Comparison of ENCODE assay signal across 10 mouse cellular contexts in genomic region chr6:6168566-6169134, GRCm38 (mm10). TPM values are rescaled to one million over a fixed set of nuclear protein-coding genes. Genes with fewer than 3 reads are reported as not detected.
DNase-seq lines count a peak whose midpoint lies in the region; ATAC-seq lines count a peak whose summit lies in the region.
"Had no signal": no experiment of that assay in that cellular context is flagged by ENCODE, and none has a peak within 500 bp of the region (broad histone marks: within the 10 kb centered on the region; RNA-seq: fewer than 3 reads in every experiment).

No protein-coding gene starts in this region.

- H3K9ac ChIP-seq in lung, embryonic 16.5 days (ENCODE audit: low read length) = no peak overlapping the region
- no peak overlapping the region for H3K9ac ChIP-seq in hindbrain, embryonic 15.5 days
- H3K9ac ChIP-seq in midbrain, embryonic 14.5 days (replicated peaks; ENCODE audit: low read length) = no peak overlapping the region

- peak; percentile 78 for ATAC-seq in lung, embryonic 16.5 days (ENCODE audit: low read depth)
- peak; percentile 21; the same call in 1 of the 2 replicates for ATAC-seq in hindbrain, embryonic 15.5 days (ENCODE audit: low FRiP score, low read depth)
- ATAC-seq in midbrain, embryonic 14.5 days (ENCODE audit: low FRiP score, low TSS enrichment) = no peak
- no peak for ATAC-seq in monocyte, adult 5-6 weeks (replicated peaks; ENCODE audit: insufficient number of reproducible peaks, low FRiP score, low TSS enrichment, poor library complexity, severe bottlenecking)

- WGBS in lung, embryonic 16.5 days = 67% methylated on average over 11 of the region's 11 CpGs
- 48% methylated on average over 11 of the region's 11 CpGs for WGBS in hindbrain, embryonic 15.5 days
- 55% methylated on average over 11 of the region's 11 CpGs for whole genome bisulfite sequencing in midbrain, embryonic 14.5 days

- DNase-seq in cerebellum, postnatal 10 days = peak; percentile 27 to 40
- no peak for DNase-seq in cerebellum, postnatal 4 days (ENCODE audit: low spot score in 2 of 2)
- DNase-seq in lung, adult 18-20 months = no peak
- DNase-seq in midbrain, embryonic 14.5 days = peak; percentile 63
- DNase-seq in left cerebral cortex, postnatal 10 days (ENCODE audit: extremely low spot score in 1 of 2, low spot score in 2 of 2) = no peak
- DNase-seq: cerebellum, adult 11-12 months had no signal

- H3K27me3 ChIP-seq in lung, embryonic 16.5 days (ENCODE audit: control insufficient read depth, insufficient read depth, low read depth, low read length) = no peaks in the 10 kb centered on the region
- 0 out of 2 replicates have a peak, but pooled peaks cover 4% of the 10 kb centered on the region for H3K27me3 ChIP-seq in hindbrain, embryonic 15.5 days
- no peaks in the 10 kb centered on the region for H3K27me3 ChIP-seq in midbrain, embryonic 14.5 days (ENCODE audit: control insufficient read depth, insufficient read depth, low read length)

- no peaks in the 10 kb centered on the region for H3K9me3 ChIP-seq in lung, embryonic 16.5 days (ENCODE audit: control insufficient read depth, low read length)
- H3K9me3 ChIP-seq in hindbrain, embryonic 15.5 days = no peaks in the 10 kb centered on the region
- H3K9me3 ChIP-seq in midbrain, embryonic 14.5 days (ENCODE audit: control insufficient read depth, low read length) = no peaks in the 10 kb centered on the region

- no peaks in the 10 kb centered on the region for H3K36me3 ChIP-seq in lung, embryonic 16.5 days (ENCODE audit: control insufficient read depth, insufficient read depth, low read length)
- no peaks in the 10 kb centered on the region for H3K36me3 ChIP-seq in hindbrain, embryonic 15.5 days
- H3K36me3 ChIP-seq in midbrain, embryonic 14.5 days (ENCODE audit: control insufficient read depth, insufficient read depth, low read length) = no peaks in the 10 kb centered on the region

- H3K4me2 ChIP-seq in lung, embryonic 16.5 days (ENCODE audit: low read depth, low read length) = no peak overlapping the region
- H3K4me2 ChIP-seq in hindbrain, embryonic 15.5 days = no peak overlapping the region
- H3K4me2 ChIP-seq in midbrain, embryonic 14.5 days (ENCODE audit: low read length) = no peak overlapping the region

- H3K4me3 ChIP-seq in lung, embryonic 16.5 days (ENCODE audit: low read length) = no peak overlapping the region
- H3K4me3 ChIP-seq in hindbrain, embryonic 15.5 days = no peak overlapping the region
- H3K4me3 ChIP-seq in midbrain, embryonic 14.5 days (replicated peaks; ENCODE audit: low read depth, low read length) = no peak overlapping the region
- H3K4me3 ChIP-seq: megakaryocyte, embryonic 14.5 days had no signal

- peaks cover 5% of the 10 kb centered on the region; the same call in 1 of the 2 replicates for H3K4me1 ChIP-seq in lung, embryonic 16.5 days (replicated peaks; ENCODE audit: control insufficient read depth, insufficient read depth, low read length)
- peaks cover 15% of the 10 kb centered on the region for H3K4me1 ChIP-seq in hindbrain, embryonic 15.5 days (replicated peaks)
- peaks cover 19% of the 10 kb centered on the region for H3K4me1 ChIP-seq in midbrain, embryonic 14.5 days (ENCODE audit: control insufficient read depth, insufficient read depth, low read length)
- H3K4me1 ChIP-seq: megakaryocyte, embryonic 14.5 days had no signal

- H3K27ac ChIP-seq in lung, embryonic 16.5 days (ENCODE audit: low read length) = no peak overlapping the region
- H3K27ac ChIP-seq in hindbrain, embryonic 15.5 days (replicated peaks) = no peak overlapping the region
- H3K27ac ChIP-seq in midbrain, embryonic 14.5 days (replicated peaks; ENCODE audit: low read depth, low read length) = no peak overlapping the region

- intact Hi-C loops in left cerebral cortex, postnatal 10 days (cut with DNase I) = no loop called here

RNA-seq across cellular contexts. Expression of gene Slc25a13, which starts 48.3 kb away (rescaled TPM):
- 26.2 and 27.5 TPM in 2 replicates for polyA plus RNA-seq in lung, embryonic 16.5 days (2015; fragmentation: Nextera tagmentation; extraction: Ambion mirVana)
- 5.3 and 5.8 TPM in 2 replicates for polyA plus RNA-seq in hindbrain, embryonic 15.5 days (2015; fragmentation: Nextera tagmentation; extraction: Ambion mirVana)
- polyA plus RNA-seq in midbrain, embryonic 14.5 days (2014; fragmentation: Nextera tagmentation; extraction: Ambion mirVana) = 3.2 and 6.9 TPM in 2 replicates
- 1 to 10 TPM; 1.6 to 2.1 TPM for total RNA-seq in left cerebral cortex, postnatal 10 days (2021)
- total RNA-seq in monocyte, adult 5-6 weeks (2017) = 4.4 to 7.0 TPM (median 5.8 TPM) in 3 replicates

Comparison
In these comparisons a context has a peak if more than half of its experiments do, and no peak if none do; other contexts are left out.
1. DNase-seq: peak in cerebellum, postnatal 10 days (2 of 2) and midbrain, embryonic 14.5 days (single experiment); none in cerebellum, postnatal 4 days (0 of 2), lung, adult 18-20 months (0 of 2) and left cerebral cortex, postnatal 10 days (0 of 2).
2. ATAC-seq: peak in lung, embryonic 16.5 days (single experiment) and hindbrain, embryonic 15.5 days (single experiment); none in midbrain, embryonic 14.5 days (single experiment) and monocyte, adult 5-6 weeks (single experiment).